Mouse (Mus musculus): Measurements from ENCODE around the gene Rwdd1.
"Not testable (repeated sequence)": the region's sequence is repeated elsewhere in the genome, so short reads cannot be mapped to it uniquely, and the experiment has no call there.

Rwdd1 gene

DNA sequence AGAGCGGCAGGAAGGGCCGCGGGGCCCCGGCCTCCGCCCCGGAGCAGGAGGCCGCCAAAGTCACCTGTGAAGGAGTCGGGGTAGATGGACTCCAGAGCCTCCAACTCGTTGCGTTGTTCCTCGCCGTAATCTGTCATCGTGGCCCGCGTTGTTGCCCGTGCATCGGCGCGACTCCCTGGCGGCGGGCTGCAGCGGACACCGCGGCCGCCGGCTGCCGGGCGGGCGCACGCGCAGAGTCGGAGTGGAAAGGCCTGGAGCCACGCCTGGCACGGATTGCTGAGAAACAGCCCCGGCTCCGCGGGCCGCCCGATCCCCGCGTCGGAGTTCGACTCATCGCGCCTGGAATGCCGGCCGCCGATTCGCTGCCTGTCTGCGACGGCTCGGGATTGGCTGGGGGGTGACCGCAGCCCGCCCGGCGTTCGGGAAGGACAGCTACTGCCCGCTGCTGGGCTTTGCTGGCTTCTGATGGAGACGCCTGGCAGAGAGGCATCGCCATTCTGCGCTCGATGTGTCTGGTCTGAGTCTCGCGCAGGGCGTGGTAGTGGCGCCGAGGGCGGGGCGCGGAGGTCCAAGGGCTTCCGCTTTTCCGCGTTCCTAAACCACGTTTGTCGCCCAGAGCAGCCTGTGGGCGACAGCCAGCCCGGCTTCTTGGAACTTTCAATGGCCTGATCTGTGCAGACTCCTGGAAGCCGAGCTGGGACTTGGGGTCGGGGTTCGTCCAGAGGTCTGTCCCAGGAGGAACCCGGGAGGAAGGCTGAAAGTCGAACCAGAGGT is at the start of gene Rwdd1:
Gene Rwdd1, minus strand, starts transcription at position 323 of the 774 bp plus-strand sequence.
- peak; percentile 96 to 98 for DNase-seq

DNA sequence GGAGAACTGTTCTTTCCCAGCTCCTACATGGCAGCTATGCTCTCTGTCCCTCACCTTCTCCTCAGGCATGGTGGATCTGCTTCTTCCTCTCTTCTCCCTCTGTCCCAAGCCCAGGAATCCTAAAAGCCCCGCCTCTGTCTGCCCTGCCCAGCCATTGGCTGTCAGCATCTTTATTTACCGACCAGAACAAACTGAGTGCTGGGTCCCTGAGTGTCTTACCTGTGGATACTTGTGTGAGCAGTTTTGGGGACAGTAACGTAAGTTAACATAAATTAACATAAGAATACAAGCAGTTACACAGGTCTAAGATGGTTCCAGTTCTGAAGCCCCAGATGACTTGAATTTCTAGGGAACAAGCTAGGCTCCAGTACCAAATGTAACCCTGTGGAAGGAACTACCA is 47.2 kb upstream of the Rwdd1 start:
- DNase-seq: no peak

DNA sequence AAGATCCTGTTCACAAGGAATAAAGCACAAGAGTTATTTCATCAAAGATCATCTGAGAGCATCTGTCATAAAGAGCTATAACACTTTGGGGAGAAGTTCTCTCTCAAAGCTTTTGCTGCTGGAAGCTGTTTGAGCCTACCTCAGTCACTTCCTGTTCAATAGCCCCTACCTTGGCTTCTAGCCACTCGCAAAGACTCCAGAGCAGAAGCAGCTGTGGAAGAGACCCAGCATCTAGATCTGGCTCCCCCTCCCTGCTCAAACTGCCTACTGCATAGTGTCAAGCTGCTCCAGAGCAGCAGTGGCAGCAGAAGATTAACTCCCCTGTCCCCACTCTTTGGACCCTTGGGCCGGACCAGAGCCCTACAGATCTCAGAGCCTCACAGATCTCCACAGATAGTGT is 34.6 kb upstream of the Rwdd1 start:
- DNase-seq: no peak

DNA sequence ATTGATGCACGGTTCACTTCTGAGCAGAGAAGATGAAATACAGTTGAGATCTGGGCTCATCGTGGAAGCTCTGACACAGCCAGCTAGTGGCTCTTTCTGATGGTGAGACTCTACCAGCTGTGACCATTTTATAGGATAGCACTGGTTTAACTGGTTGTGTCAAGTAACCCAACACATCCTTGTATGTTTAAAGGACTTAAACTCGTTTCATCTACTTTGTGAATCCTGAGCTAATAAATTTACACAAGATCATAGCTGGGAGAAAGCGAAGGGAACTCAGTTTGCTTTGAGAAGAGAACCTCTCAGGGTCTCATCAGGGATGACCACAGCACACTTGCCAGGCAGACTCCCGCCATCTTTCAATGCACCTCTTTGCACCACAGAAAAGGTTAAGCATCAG is 24.8 kb upstream of the Rwdd1 start, which contains the start of gene Calhm4:
Gene Calhm4, minus strand, starts transcription at position 101 of the 400 bp plus-strand sequence.
- no peak for DNase-seq

DNA sequence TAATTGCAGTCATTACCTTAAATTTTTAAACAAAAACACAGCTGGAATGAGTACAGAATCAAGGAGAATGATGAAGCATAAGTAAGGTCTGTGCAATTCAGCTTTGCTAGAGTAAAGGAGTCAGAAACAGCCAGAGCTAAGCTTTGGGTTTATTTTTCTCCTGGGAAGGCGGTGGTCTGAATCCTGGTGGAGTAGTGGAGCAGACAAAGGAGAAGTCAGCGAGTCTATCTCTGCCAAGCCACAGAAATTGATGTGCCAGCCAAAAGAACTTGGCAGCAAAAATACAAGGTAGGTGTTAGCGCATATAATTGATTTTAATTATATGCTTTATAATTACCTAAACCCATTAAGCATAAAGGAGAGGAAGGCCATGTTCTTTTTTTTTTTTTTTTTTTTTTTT is 18.0 kb upstream of the Rwdd1 start, which contains the start of gene Trappc3l:
Gene Trappc3l, plus strand, starts transcription at position 197 of the 400 bp plus-strand sequence.
- DNase-seq: no peak

GRCm38 (mm10) chr10:34036587-34036986 is 17.2 kb upstream of the Rwdd1 start:
- DNase-seq: no peak

GRCm38 (mm10) chr10:34033630-34034305 is 14.3 kb upstream of the Rwdd1 start:
- DNase-seq: peak; percentile 69 to 72

- no peak for DNase-seq
Observed at GRCm38 (mm10) chr10:34030322-34030721, 10.9 kb upstream of the Rwdd1 start.

- DNase-seq: peak in 1 of 2 experiments; percentile 4
Observed at GRCm38 (mm10) chr10:34018746-34019301, 600 bp downstream of the Rwdd1 start.

DNA sequence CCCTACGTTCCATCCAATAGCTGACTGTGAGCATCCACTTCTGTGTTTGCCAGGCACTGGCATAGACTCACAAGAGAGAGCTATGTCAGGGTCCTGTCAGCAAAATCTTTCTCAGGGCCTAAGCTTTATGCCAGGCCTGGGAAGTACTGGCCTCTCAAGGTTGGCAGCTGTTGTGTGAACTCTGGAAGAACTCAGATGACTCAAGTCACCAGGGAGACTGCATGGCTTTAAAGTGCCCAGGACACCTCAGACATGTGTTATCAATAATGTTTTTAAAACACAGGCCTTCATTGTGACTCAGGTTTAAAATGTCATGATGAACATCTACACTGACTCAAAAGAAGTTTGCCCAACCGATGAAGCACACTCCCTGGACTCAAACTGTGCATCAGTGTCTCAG is 6.2 kb downstream of the Rwdd1 start:
- DNase-seq: no peak

- DNase-seq: no peak
Observed at GRCm38 (mm10) chr10:34012581-34012980, 6.8 kb downstream of the Rwdd1 start.

DNA sequence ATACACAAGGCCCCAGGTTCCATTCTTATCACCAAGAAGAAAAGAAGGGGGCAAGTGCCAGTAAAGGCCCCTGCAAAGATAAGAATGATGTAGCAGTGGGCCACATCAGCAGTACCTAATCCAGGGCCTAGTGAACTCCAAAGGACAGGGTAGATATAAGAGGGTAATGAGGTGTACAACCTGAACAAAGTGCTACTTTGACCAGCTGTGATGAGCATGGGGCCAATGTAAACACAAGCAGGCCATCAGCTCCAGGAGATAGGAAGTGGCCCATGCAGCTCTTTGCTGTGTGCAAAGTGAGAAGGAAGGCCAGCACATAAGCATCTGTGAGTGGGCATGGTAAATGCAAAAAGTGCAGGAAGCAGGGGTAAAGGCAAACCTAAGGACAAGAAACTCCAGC is 21.0 kb downstream of the Rwdd1 start:
- no peak for DNase-seq

DNA sequence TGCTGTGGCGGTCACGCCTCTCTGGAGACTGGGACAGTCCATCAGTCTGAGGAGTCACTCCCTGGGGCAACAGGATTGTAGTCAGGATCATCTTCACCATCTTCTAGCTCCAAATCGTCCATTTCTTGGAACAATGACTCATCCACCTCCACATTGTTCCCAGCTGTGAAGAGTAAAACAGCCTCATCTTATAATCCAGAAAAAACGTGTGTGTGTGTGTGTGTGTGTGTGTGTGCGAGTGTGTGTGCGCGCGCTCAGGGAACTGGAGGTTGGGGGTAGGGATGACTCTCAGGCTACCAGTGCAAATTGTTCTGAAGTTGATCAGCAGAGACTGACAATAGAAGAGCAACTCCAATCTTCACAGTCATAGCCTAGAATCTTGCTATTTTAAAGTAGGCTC is 22.7 kb downstream of the Rwdd1 start:
- not testable (repeated sequence) for DNase-seq

DNA sequence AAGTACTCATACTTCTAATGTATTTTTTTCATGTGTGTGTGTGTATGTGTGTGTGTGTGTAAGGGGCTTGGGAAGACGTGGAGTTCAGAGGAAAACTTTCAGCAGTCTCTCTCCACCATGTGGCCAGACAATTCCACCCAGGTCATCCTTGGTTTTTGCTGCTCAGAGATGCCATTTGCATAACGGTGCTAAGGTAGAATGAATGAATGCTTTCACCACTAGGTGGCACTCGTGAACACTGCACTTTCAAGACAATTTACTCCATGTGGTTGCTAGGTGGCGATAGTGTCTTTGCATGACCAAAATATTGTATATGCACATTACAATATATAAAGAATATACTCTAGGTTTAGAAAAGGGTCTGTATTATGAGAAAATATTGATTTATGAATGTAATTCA is 32.7 kb downstream of the Rwdd1 start:
- DNase-seq: peak; percentile 27 to 43

DNA sequence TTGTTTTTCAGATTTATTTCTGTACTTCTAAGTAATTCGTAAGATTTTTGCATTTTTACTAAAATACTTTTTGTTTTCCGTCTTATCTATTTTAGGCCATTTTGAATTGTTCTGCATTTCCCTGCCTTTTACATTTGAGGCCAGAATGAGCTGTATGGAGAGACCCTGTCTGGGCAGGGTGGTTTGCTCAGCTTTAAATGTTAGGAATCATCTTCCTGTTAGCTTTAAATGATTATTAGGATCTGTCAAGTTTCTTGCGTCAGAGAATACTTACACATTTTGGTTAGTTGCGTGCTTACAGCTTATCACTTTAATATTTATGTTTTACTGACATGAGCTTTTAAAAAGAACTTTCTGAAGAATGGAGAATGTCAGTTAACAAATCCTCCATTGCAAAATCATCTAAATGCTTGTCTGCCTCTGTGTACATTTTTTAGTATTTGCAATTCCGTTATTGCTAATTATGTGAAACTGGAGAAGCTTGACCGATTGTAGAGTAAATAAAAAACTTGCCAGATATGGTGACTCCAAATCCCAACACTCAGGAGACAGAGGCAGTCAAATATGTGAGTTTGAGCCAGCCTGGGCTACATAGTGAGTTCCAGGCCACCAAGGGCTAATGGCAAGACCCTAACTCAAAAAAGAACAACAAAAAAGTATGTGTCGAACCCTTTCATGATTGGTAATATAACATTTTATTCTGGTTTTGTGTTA is 44.5 kb downstream of the Rwdd1 start:
- no peak for DNase-seq

GRCm38 (mm10) chr10:33952509-33952908 is 66.9 kb downstream of the Rwdd1 start:
- DNase-seq: no peak

- peak; percentile 82 to 88 for DNase-seq
Observed at GRCm38 (mm10) chr10:33950803-33951583, 68.4 kb downstream of the Rwdd1 start, which contains the start of gene Zup1. Gene Zup1, minus strand, starts transcription at chr10:33951269.
